Mouse (Mus musculus) stomach, embryonic 15.5 days (tissue): ENCODE results near the gene Gzmm. TPM values are rescaled to one million over a fixed set of nuclear protein-coding genes. Genes with fewer than 3 reads are reported as not detected.

ENCODE experiments used
- ATAC-seq: fragments of 200-750 bp; cut with Nextera tagmentation; 2 replicates; pipeline ENCODE4 v1.8.0; 2017; ENCODE audit warnings: low read depth, moderate number of reproducible peaks, moderate TSS enrichment; ENCODE audit not compliant: insufficient read depth, low FRiP score
- H3K27ac ChIP-seq: fragments of 300-500 bp; sonication (generic); 2 replicates; pipeline ENCODE4 v1.5.1; 2015; ENCODE audit warnings: mild to moderate bottlenecking, inconsistent platforms
- H3K27me3 ChIP-seq: fragments of 300-500 bp; sonication (generic); replicated peaks from 2 replicates; pipeline ENCODE4 v1.6.1; 2015; ENCODE audit warnings: inconsistent platforms
- H3K36me3 ChIP-seq: fragments of 300-500 bp; sonication (generic); 2 replicates; pipeline ENCODE4 v1.6.1; 2015; ENCODE audit warnings: inconsistent platforms
- H3K4me1 ChIP-seq: fragments of 300-500 bp; sonication (generic); 2 replicates; pipeline ENCODE4 v1.6.1; 2015; ENCODE audit warnings: inconsistent platforms
- H3K4me2 ChIP-seq: fragments of 300-500 bp; sonication (generic); 2 replicates; pipeline ENCODE4 v1.6.1; 2015; ENCODE audit warnings: mild to moderate bottlenecking, inconsistent platforms
- H3K4me3 ChIP-seq: fragments of 300-500 bp; sonication (generic); replicated peaks from 2 replicates; pipeline ENCODE4 v1.5.1; 2015; ENCODE audit warnings: inconsistent platforms
- H3K9ac ChIP-seq: fragments of 300-500 bp; sonication (generic); 2 replicates; pipeline ENCODE4 v1.6.1; 2015; ENCODE audit warnings: inconsistent platforms
- H3K9me3 ChIP-seq: fragments of 300-500 bp; sonication (generic); 2 replicates; pipeline ENCODE4 v1.6.1; 2016; ENCODE audit warnings: inconsistent platforms
- WGBS: fragments of 180-500 bp; shearing (Covaris S2); methylation state at CpG from one replicate; pipeline ENCODE4 v1.1.7; 2015; 5-methylcytosine and 5-hydroxymethylcytosine counted together
- polyA plus RNA-seq: library from polyadenylated mRNA; unstranded; fragments of >200 nt; fragmentation: Nextera tagmentation; extraction: Ambion mirVana; gene quantifications from 2 replicates; pipeline ENCODE4 v1.2.1, GENCODE M21; 2015

The Gzmm gene
- polyA plus RNA-seq, 1 experiment from 2014 or later, result 0.57 TPM

GRCm38 (mm10) chr10:79682916-79683582, 5.8 kb upstream of the Gzmm start:
- Histone ChIP-seq H3K9me3 (no peaks in the 10 kb centered on the region), H3K4me1 (peaks cover 22% of the 10 kb centered on the region), H3K4me3 (peak overlapping the region; percentile 82), H3K36me3 (peaks cover 32% of the 10 kb centered on the region), H3K27me3 (no peaks in the 10 kb centered on the region), H3K9ac (peak overlapping the region; percentile 81), H3K4me2 (peak overlapping the region; percentile 88), H3K27ac (peak overlapping the region; percentile 79)
- WGBS, result 3% methylated on average over 10 of the region's 10 CpGs
- ATAC-seq, result no peak

GRCm38 (mm10) chr10:79683726-79684640, 4.8 kb upstream of the Gzmm start:
- Histone ChIP-seq H3K9ac (0 out of 2 replicates have a peak overlapping the region, but pooled peaks have one; percentile 2), H3K27me3 (no peaks in the 10 kb centered on the region), H3K4me1 (peaks cover 22% of the 10 kb centered on the region), H3K4me3 (peak overlapping the region; percentile 82), H3K27ac (no peak overlapping the region), H3K36me3 (peaks cover 42% of the 10 kb centered on the region), H3K9me3 (no peaks in the 10 kb centered on the region), H3K4me2 (peak overlapping the region; percentile 88)
- 78% methylated on average over 6 of the region's 6 CpGs for WGBS
- ATAC-seq, result no peak

- ATAC-seq, result no peak
- 92% methylated on average over 25 of the region's 25 CpGs for WGBS
- H3K4me3 ChIP-seq, result no peak overlapping the region
- H3K9me3 ChIP-seq, result no peaks in the 10 kb centered on the region
- H3K4me1 ChIP-seq, result peaks cover 25% of the 10 kb centered on the region
- H3K36me3 ChIP-seq, result peaks cover 47% of the 10 kb centered on the region
- no peak overlapping the region for H3K4me2 ChIP-seq
- H3K27me3 ChIP-seq, result no peaks in the 10 kb centered on the region
- no peak overlapping the region for H3K9ac ChIP-seq
- H3K27ac ChIP-seq, result no peak overlapping the region
Measured at GRCm38 (mm10) chr10:79684770-79685600, 3.8 kb upstream of the Gzmm start.

GRCm38 (mm10) chr10:79686219-79686618, 2.6 kb upstream of the Gzmm start:
- Histone ChIP-seq H3K36me3 (peaks cover 47% of the 10 kb centered on the region), H3K9me3 (no peaks in the 10 kb centered on the region), H3K9ac (no peak overlapping the region), H3K27me3 (no peaks in the 10 kb centered on the region), H3K4me2 (no peak overlapping the region), H3K27ac (no peak overlapping the region), H3K4me1 (peaks cover 18% of the 10 kb centered on the region), H3K4me3 (no peak overlapping the region)
- ATAC-seq, result no peak
- 87% methylated on average over 2 of the region's 2 CpGs for WGBS

DNA sequence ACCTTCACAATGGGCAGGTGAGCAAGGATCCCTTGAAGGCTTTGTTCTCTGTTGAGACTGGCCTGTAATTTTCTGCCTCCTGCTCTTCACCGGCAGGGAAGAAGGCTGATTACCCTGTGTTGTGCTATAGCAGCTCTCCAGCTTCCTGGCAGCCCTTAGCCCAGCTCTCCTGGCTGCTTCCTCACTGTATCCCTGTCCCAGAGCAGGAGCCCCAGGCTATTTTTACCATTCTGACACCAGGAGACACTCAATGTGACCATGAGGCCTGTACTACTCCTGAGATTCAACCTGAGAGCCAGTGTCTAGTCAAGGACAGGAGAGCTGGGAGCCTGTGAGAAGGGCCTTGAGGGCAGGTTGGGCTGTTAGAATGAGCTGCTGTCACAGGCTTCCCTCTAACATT, 2.1 kb upstream of the Gzmm start:
- Histone ChIP-seq H3K27ac (no peak overlapping the region), H3K9me3 (no peaks in the 10 kb centered on the region), H3K36me3 (peaks cover 47% of the 10 kb centered on the region), H3K4me3 (no peak overlapping the region), H3K4me2 (no peak overlapping the region), H3K9ac (no peak overlapping the region), H3K4me1 (peaks cover 17% of the 10 kb centered on the region), H3K27me3 (no peaks in the 10 kb centered on the region)
- 87% methylated on average over 1 of the region's 1 CpGs for WGBS
- ATAC-seq, result no peak

- Histone ChIP-seq H3K27ac (no peak overlapping the region), H3K9me3 (no peaks in the 10 kb centered on the region), H3K4me2 (no peak overlapping the region), H3K4me1 (peaks cover 17% of the 10 kb centered on the region), H3K9ac (no peak overlapping the region), H3K36me3 (peaks cover 47% of the 10 kb centered on the region), H3K27me3 (no peaks in the 10 kb centered on the region), H3K4me3 (no peak overlapping the region)
- ATAC-seq, result no peak
- WGBS, result 95% methylated on average over 6 of the region's 6 CpGs
Measured at GRCm38 (mm10) chr10:79687513-79687912, 1.3 kb upstream of the Gzmm start.

- H3K27ac ChIP-seq, result no peak overlapping the region
- 93% methylated on average over 3 of the region's 3 CpGs for WGBS
- H3K4me1 ChIP-seq, result peaks cover 5% of the 10 kb centered on the region
- peaks cover 47% of the 10 kb centered on the region for H3K36me3 ChIP-seq
- H3K9ac ChIP-seq, result no peak overlapping the region
- no peak overlapping the region for H3K4me2 ChIP-seq
- H3K9me3 ChIP-seq, result no peaks in the 10 kb centered on the region
- H3K4me3 ChIP-seq, result no peak overlapping the region
- ATAC-seq, result no peak
- no peaks in the 10 kb centered on the region for H3K27me3 ChIP-seq
Measured at GRCm38 (mm10) chr10:79689178-79689577, 358 bp downstream of the Gzmm start.

DNA sequence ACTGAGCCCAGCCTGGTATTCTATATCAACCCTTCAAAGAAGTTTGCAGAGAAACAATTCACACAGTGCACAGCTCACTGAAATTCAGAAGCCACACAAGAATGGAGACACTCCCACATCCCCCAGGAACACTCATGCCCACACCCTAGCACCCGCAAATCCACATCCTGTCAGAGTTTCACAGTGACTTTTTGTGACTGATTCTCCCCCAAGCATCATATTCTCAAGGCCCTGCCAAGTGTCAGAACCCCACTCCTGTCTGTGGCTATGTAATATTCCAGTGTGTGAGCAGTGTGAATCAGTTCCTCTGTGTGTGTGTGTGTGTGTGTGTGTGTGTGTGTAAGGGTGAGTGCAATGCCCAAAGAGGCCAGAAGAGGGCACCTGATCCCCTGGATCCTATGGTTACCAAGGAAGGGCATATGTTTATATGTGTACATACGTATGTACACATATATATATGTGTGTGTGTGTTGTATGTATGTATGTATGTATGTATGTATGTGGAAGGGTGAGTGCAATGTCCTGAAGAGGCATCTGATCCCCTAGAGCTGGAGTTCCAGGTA, 3.2 kb downstream of the Gzmm start:
- H3K4me1 ChIP-seq, result peaks cover 23% of the 10 kb centered on the region
- 90% methylated on average over 2 of the region's 2 CpGs for WGBS

GRCm38 (mm10) chr10:79693580-79694378, 5.0 kb downstream of the Gzmm start:
- Histone ChIP-seq H3K27me3 (no peaks in the 10 kb centered on the region), H3K4me2 (no peak overlapping the region), H3K9ac (no peak overlapping the region), H3K9me3 (no peaks in the 10 kb centered on the region), H3K27ac (no peak overlapping the region), H3K4me1 (peaks cover 33% of the 10 kb centered on the region), H3K36me3 (peaks cover 8% of the 10 kb centered on the region), H3K4me3 (no peak overlapping the region)
- ATAC-seq, result no peak
- 64% methylated on average over 12 of the region's 12 CpGs for WGBS

More for the DNA sequence above, 3.2 kb downstream of the Gzmm start:
- no peak overlapping the region for H3K27ac ChIP-seq
- H3K4me3 ChIP-seq, result no peak overlapping the region
- peaks cover 24% of the 10 kb centered on the region for H3K36me3 ChIP-seq
- no peak overlapping the region for H3K4me2 ChIP-seq
- ATAC-seq, result no peak
- H3K27me3 ChIP-seq, result no peaks in the 10 kb centered on the region
- no peak overlapping the region for H3K9ac ChIP-seq
- H3K9me3 ChIP-seq, result no peaks in the 10 kb centered on the region

DNA sequence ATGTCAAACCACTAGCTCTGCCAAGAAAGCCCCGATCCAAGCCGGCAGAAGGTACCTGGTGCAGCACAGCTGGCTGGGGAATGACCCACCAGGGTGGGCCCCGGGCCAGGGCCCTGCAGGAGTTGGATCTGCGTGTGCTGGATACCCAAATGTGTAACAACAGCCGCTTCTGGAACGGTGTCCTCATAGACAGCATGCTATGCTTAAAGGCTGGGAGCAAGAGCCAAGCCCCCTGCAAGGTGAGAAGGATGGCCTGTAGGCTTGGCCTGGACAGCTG, 5.5 kb downstream of the Gzmm start:
- Histone ChIP-seq H3K4me2 (no peak overlapping the region), H3K36me3 (peaks cover 2% of the 10 kb centered on the region; the same call in 1 of the 2 replicates), H3K27ac (no peak overlapping the region), H3K4me1 (peaks cover 30% of the 10 kb centered on the region), H3K9ac (no peak overlapping the region), H3K4me3 (no peak overlapping the region), H3K27me3 (no peaks in the 10 kb centered on the region), H3K9me3 (no peaks in the 10 kb centered on the region)
- no peak for ATAC-seq
- WGBS, result 83% methylated on average over 6 of the region's 6 CpGs
